Mouse (Mus musculus): ENCODE measurements at regions not wholly inside any gene's neighbourhood (a gene's known extent, or its start where the extent isn't known, plus 50 kb on each side); places are given as distances from the start of the nearest gene placed in this dataset.

DNA sequence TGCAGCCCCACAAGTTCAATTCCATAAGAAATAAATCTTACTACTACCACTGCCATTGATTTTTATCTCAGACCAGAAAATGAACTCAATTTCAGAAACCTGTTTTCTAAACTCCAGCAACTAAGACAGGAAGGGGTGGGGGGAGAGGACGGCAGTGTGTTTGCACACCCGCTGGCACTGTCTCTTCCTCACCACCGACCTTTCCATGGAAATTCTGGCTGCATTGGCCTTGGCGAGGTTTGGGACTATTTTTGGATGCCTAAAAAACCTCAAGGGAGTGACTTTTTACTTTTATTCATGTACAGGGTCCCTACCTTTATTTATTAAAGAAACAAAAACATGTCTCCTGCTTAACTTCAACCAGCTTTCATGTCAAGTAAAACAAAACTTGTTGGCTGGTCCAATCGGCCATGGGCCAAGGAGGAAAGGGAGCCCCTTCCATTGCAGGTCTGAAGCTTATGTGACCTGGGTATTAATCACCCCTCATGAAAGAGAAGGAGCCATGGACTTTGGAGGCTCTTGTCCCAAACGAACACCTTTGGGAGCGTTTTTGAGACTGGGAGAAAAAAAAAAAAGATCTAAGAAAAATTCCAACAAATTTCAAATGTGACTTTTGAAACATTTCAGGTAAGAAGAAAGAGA lies 167.2 kb upstream of the 2610301B20Rik start:
- TF ChIP-seq GATA1 (IDR thresholded peaks at IDR 0.05; ENCODE audit: borderline replicate concordance, low read length): no peak
- TF ChIP-seq FLI1 (IDR thresholded peaks at IDR 0.05; ENCODE audit: low read length): no peak
